Mouse (Mus musculus): ENCODE data around the gene Edc4. TPM values are rescaled to one million over a fixed set of nuclear protein-coding genes. Genes with fewer than 3 reads are reported as not detected.

The Edc4 gene
- polyA plus RNA-seq, 1 experiment from 2014 or later, result 75.7 TPM

- peak overlapping the region; percentile 89; the same call in 1 of the 2 replicates for H3K27ac ChIP-seq
- peaks cover 44% of the 10 kb centered on the region for H3K4me1 ChIP-seq (replicated peaks)
- H3K9me3 ChIP-seq, result no peaks in the 10 kb centered on the region
- H3K27me3 ChIP-seq, result no peaks in the 10 kb centered on the region
- H3K4me2 ChIP-seq, result peak overlapping the region; percentile 98
- peaks cover 12% of the 10 kb centered on the region for H3K36me3 ChIP-seq
- peak overlapping the region; percentile 77 for H3K4me3 ChIP-seq (replicated peaks)
- WGBS, result 26% methylated on average over 8 of the region's 8 CpGs
- peak; percentile 0; the same call in 1 of the 2 replicates for ATAC-seq (ENCODE audit: insufficient number of reproducible peaks, insufficient read depth, low FRiP score, low TSS enrichment, low read depth)
- H3K9ac ChIP-seq (replicated peaks), result no peak overlapping the region
Observed at GRCm38 (mm10) chr8:105854303-105854702, 26.4 kb upstream of the Edc4 start.

- peak within 1 kb of the TSS; percentile 82 for H3K9ac ChIP-seq (replicated peaks)
- peak within 1 kb of the TSS; percentile 98 for H3K4me2 ChIP-seq
- ATAC-seq (ENCODE audit: insufficient number of reproducible peaks, insufficient read depth, low FRiP score, low TSS enrichment, low read depth), result peak; percentile 91
- under 1% methylated on average over 43 of the region's 43 CpGs for WGBS
- H3K4me1 ChIP-seq (replicated peaks), result peaks cover 49% of the 10 kb centered on the region
- H3K27ac ChIP-seq, result peak within 1 kb of the TSS; percentile 89
- peaks cover 7% of the 10 kb centered on the region; the same call in 1 of the 2 replicates for H3K36me3 ChIP-seq
- H3K4me3 ChIP-seq (replicated peaks), result peak within 1 kb of the TSS; percentile 77
- no peaks in the 10 kb centered on the region for H3K27me3 ChIP-seq
- H3K9me3 ChIP-seq, result no peaks in the 10 kb centered on the region
Observed at GRCm38 (mm10) chr8:105854715-105855216, 25.9 kb upstream of the Edc4 start, which contains the start of gene Thap11. Gene Thap11 (plus strand): TSS chr8:105855132.

- no peaks in the 10 kb centered on the region for H3K27me3 ChIP-seq
- H3K4me3 ChIP-seq (replicated peaks), result peak overlapping the region; percentile 77
- no peak for ATAC-seq (ENCODE audit: insufficient number of reproducible peaks, insufficient read depth, low FRiP score, low TSS enrichment, low read depth)
- H3K27ac ChIP-seq, result peak overlapping the region; percentile 89
- H3K4me1 ChIP-seq (replicated peaks), result peaks cover 49% of the 10 kb centered on the region
- H3K9me3 ChIP-seq, result no peaks in the 10 kb centered on the region
- H3K4me2 ChIP-seq, result peak overlapping the region; percentile 98
- H3K36me3 ChIP-seq, result peaks cover 7% of the 10 kb centered on the region; the same call in 1 of the 2 replicates
- under 1% methylated on average over 71 of the region's 71 CpGs for WGBS
- peak overlapping the region; percentile 82 for H3K9ac ChIP-seq (replicated peaks)
Observed at GRCm38 (mm10) chr8:105855248-105856167, 25.2 kb upstream of the Edc4 start.

DNA sequence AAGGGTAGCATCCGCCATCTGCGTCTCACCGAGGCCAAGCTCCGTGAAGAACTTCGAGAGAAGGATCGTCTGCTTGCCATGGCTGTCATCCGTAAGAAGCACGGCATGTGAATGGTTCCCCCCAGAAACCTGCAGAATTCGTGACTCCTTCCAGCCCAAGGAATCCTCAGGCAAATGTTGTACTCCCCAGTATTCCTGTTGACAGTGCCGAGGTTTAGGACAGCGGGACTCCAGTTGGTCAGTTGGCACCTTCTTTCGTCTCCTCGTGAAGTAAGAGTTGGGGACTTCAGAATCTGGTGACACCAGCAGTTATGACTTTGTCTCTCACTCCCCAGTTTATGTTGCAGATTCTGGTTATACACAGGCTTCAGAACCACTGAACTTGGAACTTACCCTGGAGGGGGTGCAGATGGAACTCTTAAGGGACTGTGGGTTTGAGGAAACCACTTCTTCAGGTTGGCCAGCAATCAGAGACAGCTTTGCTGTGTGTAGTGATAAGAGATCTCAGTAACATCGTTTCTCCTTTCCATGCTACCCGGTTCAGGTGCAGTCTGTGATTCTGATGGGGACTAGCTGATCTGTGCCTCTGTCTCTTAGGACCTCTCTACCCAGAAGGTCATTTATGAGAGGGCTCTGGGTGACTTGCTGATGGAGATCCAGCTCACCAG lies 24.4 kb upstream of the Edc4 start:
- ATAC-seq (ENCODE audit: insufficient number of reproducible peaks, insufficient read depth, low FRiP score, low TSS enrichment, low read depth), result no peak
- 19% methylated on average over 15 of the region's 15 CpGs for WGBS
- H3K9me3 ChIP-seq, result no peaks in the 10 kb centered on the region
- H3K4me1 ChIP-seq (replicated peaks), result peaks cover 45% of the 10 kb centered on the region
- peak overlapping the region; percentile 82 for H3K9ac ChIP-seq (replicated peaks)
- peak overlapping the region; percentile 98 for H3K4me2 ChIP-seq
- H3K4me3 ChIP-seq (replicated peaks), result peak overlapping the region; percentile 77
- H3K27ac ChIP-seq, result peak overlapping the region; percentile 89
- peaks cover 7% of the 10 kb centered on the region; the same call in 1 of the 2 replicates for H3K36me3 ChIP-seq
- no peaks in the 10 kb centered on the region for H3K27me3 ChIP-seq

DNA sequence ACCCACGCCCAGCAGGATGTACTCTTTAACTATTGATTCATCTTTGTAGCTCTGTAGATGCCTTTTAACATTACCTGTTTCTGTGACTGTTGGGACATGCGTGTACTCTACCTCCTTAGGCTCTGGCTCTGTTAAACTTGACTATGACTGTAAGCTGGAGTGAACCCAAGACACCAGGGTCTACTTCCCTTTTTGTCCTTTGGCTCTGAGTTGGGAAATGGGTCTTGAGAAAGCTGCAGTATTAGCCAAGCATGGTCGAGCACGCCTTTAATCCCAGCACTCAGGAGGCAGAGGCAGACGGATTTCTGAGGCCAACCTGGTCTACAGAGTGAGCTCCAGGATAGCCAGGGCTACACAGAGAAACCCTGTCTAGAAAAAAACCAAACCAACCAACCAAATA lies 22.2 kb upstream of the Edc4 start:
- no peak for ATAC-seq (ENCODE audit: insufficient number of reproducible peaks, insufficient read depth, low FRiP score, low TSS enrichment, low read depth)
- Histone ChIP-seq H3K27ac (no peak overlapping the region), H3K27me3 (no peaks in the 10 kb centered on the region), H3K36me3 (peaks cover 11% of the 10 kb centered on the region), H3K9ac (replicated peaks) (no peak overlapping the region), H3K9me3 (no peaks in the 10 kb centered on the region), H3K4me1 (replicated peaks) (peaks cover 56% of the 10 kb centered on the region), H3K4me3 (replicated peaks) (no peak overlapping the region), H3K4me2 (peak overlapping the region; percentile 3; the same call in 1 of the 2 replicates)
- WGBS, result 85% methylated on average over 5 of the region's 5 CpGs

DNA sequence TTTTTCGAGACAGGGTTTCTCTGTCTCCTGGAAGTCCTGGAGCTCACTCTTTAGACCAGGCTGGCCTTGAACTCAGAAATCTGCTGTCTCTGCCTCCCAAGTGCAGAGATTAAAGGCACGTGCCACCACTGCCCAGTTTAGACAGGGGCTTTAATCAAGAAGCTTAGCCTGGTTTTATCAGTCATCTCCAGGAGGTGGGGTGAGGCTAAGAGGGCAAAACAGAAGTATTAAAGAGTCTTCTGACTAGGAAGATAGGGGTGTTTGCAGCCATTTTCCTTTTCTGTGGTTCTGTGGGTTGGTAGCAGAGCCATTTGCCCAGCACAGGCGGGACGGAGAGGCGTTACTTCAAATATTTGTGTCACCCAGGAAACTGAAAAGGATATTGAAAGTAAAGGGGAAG lies 21.4 kb upstream of the Edc4 start:
- WGBS, result 79% methylated on average over 5 of the region's 5 CpGs
- H3K4me1 ChIP-seq (replicated peaks), result peaks cover 54% of the 10 kb centered on the region
- H3K27me3 ChIP-seq, result no peaks in the 10 kb centered on the region
- peak overlapping the region; percentile 90; the same call in 1 of the 2 replicates for H3K4me2 ChIP-seq
- no peaks in the 10 kb centered on the region for H3K9me3 ChIP-seq
- peak overlapping the region; percentile 85 for H3K27ac ChIP-seq
- ATAC-seq (ENCODE audit: insufficient number of reproducible peaks, insufficient read depth, low FRiP score, low TSS enrichment, low read depth), result no peak
- H3K36me3 ChIP-seq, result peaks cover 15% of the 10 kb centered on the region
- H3K4me3 ChIP-seq (replicated peaks), result no peak overlapping the region
- H3K9ac ChIP-seq (replicated peaks), result no peak overlapping the region

GRCm38 (mm10) chr8:105860143-105860981 lies 20.3 kb upstream of the Edc4 start, which contains the start of gene Nutf2:
Gene Nutf2 (plus strand): TSS chr8:105860580.
- peak; percentile 98 for ATAC-seq (ENCODE audit: insufficient number of reproducible peaks, insufficient read depth, low FRiP score, low TSS enrichment, low read depth)
- no peaks in the 10 kb centered on the region for H3K27me3 ChIP-seq
- H3K4me3 ChIP-seq (replicated peaks), result peak within 1 kb of the TSS; percentile 97
- WGBS, result under 1% methylated on average over 59 of the region's 59 CpGs
- no peaks in the 10 kb centered on the region for H3K9me3 ChIP-seq
- peak within 1 kb of the TSS; percentile 97 for H3K9ac ChIP-seq (replicated peaks)
- H3K4me2 ChIP-seq, result peak within 1 kb of the TSS; percentile 90
- H3K4me1 ChIP-seq (replicated peaks), result peaks cover 53% of the 10 kb centered on the region
- H3K36me3 ChIP-seq, result peaks cover 21% of the 10 kb centered on the region
- peak within 1 kb of the TSS; percentile 85 for H3K27ac ChIP-seq

- H3K4me1 ChIP-seq (replicated peaks), result peaks cover 41% of the 10 kb centered on the region
- ATAC-seq (ENCODE audit: insufficient number of reproducible peaks, insufficient read depth, low FRiP score, low TSS enrichment, low read depth), result no peak
- H3K4me2 ChIP-seq, result peak overlapping the region; percentile 90
- H3K36me3 ChIP-seq, result peaks cover 36% of the 10 kb centered on the region
- H3K27me3 ChIP-seq, result no peaks in the 10 kb centered on the region
- 13% methylated on average over 1 of the region's 1 CpGs for WGBS
- peak overlapping the region; percentile 97 for H3K4me3 ChIP-seq (replicated peaks)
- peak overlapping the region; percentile 97; the same call in 1 of the 2 replicates for H3K9ac ChIP-seq (replicated peaks)
- no peak overlapping the region for H3K27ac ChIP-seq
- no peaks in the 10 kb centered on the region for H3K9me3 ChIP-seq
Observed at GRCm38 (mm10) chr8:105861951-105862350, 18.7 kb upstream of the Edc4 start.

GRCm38 (mm10) chr8:105866364-105867029 lies 14.2 kb upstream of the Edc4 start:
- WGBS, result 90% methylated on average over 6 of the region's 6 CpGs
- no peak overlapping the region for H3K4me3 ChIP-seq (replicated peaks)
- no peaks in the 10 kb centered on the region for H3K9me3 ChIP-seq
- no peak overlapping the region for H3K27ac ChIP-seq
- H3K9ac ChIP-seq (replicated peaks), result no peak overlapping the region
- no peak for ATAC-seq (ENCODE audit: insufficient number of reproducible peaks, insufficient read depth, low FRiP score, low TSS enrichment, low read depth)
- no peaks in the 10 kb centered on the region for H3K27me3 ChIP-seq
- H3K4me2 ChIP-seq, result no peak overlapping the region
- peaks cover 73% of the 10 kb centered on the region for H3K36me3 ChIP-seq
- peaks cover 9% of the 10 kb centered on the region for H3K4me1 ChIP-seq (replicated peaks)

- 92% methylated on average over 6 of the region's 6 CpGs for WGBS
- no peak overlapping the region for H3K4me3 ChIP-seq (replicated peaks)
- H3K27me3 ChIP-seq, result no peaks in the 10 kb centered on the region
- H3K9me3 ChIP-seq, result no peaks in the 10 kb centered on the region
- no peak for ATAC-seq (ENCODE audit: insufficient number of reproducible peaks, insufficient read depth, low FRiP score, low TSS enrichment, low read depth)
- H3K4me2 ChIP-seq, result no peak overlapping the region
- H3K27ac ChIP-seq, result no peak overlapping the region
- H3K4me1 ChIP-seq (replicated peaks), result no peaks in the 10 kb centered on the region
- no peak overlapping the region for H3K9ac ChIP-seq (replicated peaks)
- peaks cover 92% of the 10 kb centered on the region for H3K36me3 ChIP-seq
Observed at GRCm38 (mm10) chr8:105874301-105874700, 6.4 kb upstream of the Edc4 start.

Measured in limb, embryonic 12.5 days (tissue).